Mouse (Mus musculus): ENCODE measurements around the gene Cpeb4. TPM values are rescaled to one million over a fixed set of nuclear protein-coding genes. Genes with fewer than 3 reads are reported as not detected.

The Cpeb4 gene
- polyA plus RNA-seq, 1 experiment, result 1.5 TPM

DNA sequence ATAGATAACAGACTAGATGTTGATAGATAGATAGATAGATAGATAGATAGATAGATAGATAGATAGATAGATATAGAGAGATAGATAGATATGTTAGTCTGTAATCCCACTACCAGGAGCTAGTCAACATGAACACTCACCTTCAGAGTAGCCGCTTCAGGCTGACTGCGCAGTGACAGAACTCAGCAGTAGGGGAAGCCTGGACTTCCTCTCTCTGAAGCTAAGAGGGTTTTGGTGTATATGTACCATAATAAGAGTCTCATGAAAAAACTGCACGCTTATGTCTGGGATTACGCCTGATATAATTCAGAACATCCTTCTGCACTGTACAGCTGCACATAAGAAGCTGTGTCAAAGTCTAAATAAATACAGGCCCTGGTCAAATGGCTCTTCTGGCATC is 14.5 kb upstream of the Cpeb4 start:
- Histone ChIP-seq H3K79me2 (ENCODE audit: control insufficient read depth, insufficient read depth) (no peaks in the 10 kb centered on the region), H3K4me3 (ENCODE audit: insufficient read depth, poor library complexity, severe bottlenecking) (no peak overlapping the region), H3ac (ENCODE audit: control insufficient read depth, insufficient read length, low read depth) (no peak overlapping the region), H3K36me3 (ENCODE audit: control insufficient read depth, insufficient read depth) (no peaks in the 10 kb centered on the region), H3K27me3 (ENCODE audit: control insufficient read depth, insufficient read depth, insufficient read length) (no peaks in the 10 kb centered on the region), H3K79me3 (ENCODE audit: low read depth) (no peaks in the 10 kb centered on the region)
- no peak for TF ChIP-seq CEBPB (IDR thresholded peaks at IDR 0.05; ENCODE audit: low read depth)
- no peak for TF ChIP-seq MAX (IDR thresholded peaks at IDR 0.05)
- TF ChIP-seq MYOG (IDR thresholded peaks at IDR 0.05; ENCODE audit: control insufficient read depth, extremely low read depth, insufficient read length), result no peak
- TF ChIP-seq CTCF (IDR thresholded peaks at IDR 0.05; ENCODE audit: control insufficient read depth, insufficient read depth, insufficient read length), result no peak
- TF ChIP-seq FOSL1 (IDR thresholded peaks at IDR 0.05; ENCODE audit: insufficient read depth, low read length, poor library complexity, severe bottlenecking), result no peak
- TF ChIP-seq USF1 (IDR thresholded peaks at IDR 0.05; ENCODE audit: low read depth), result no peak
- no peak for TF ChIP-seq MYOD1 (IDR thresholded peaks at IDR 0.05; ENCODE audit: control insufficient read depth, insufficient read length, low read depth)

DNA sequence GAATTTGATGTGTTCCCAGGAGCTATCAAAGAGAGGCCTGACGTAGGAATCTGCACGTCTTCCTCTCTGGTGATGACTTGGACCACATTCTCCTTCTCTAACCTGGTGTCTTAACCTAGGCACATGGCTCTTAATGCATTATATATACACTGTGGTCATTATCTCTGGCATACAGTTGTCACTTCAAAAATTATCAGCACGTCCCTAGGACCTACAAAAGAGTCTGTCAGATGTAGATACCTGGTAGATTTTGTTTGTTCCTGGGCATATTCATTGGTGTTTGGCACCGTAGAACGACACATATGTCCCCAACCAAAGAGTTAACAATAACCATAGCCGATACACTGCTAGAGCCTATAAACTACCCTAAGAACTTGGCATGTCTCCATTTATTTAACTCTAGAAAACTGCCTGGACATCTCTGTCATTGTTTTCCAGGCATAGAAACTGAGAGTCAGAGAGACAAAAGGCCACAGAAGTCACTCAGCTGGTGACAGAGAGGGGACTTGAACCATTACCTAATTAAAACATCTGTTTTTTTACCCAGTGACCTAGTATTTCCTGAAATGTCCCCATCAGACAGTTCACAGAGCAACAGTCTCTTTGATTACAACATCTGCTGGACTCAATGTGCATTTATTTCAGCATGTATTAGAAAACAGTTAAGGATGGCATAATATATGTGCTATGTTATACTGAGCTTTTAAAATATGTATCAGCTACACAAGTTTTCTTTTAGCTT is 10.7 kb upstream of the Cpeb4 start:
- Histone ChIP-seq H3K79me2 (ENCODE audit: control insufficient read depth, insufficient read depth) (no peaks in the 10 kb centered on the region), H3K27me3 (ENCODE audit: control insufficient read depth, insufficient read depth, insufficient read length) (peaks cover 1% of the 10 kb centered on the region)

DNA sequence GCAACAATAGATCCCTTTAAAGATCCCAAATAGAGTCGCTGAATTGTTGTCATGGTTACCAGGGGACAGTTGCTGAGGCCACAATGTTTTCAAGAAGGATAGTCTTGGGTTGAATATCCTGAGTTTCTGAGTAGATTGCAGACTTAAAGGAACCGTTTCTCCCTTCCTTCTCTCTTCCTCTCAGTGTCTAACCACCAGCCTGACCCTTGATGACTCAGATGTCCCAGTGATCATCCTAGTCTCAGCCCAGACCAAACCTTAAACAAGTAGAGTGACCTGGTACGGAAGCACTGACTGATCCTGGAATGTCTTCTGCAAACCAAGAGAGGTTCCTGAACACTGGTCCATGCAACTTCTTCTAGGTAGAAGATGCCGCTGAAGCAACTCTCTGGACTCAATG is 4.0 kb upstream of the Cpeb4 start:
- Histone ChIP-seq H3K4me3 (ENCODE audit: insufficient read depth, poor library complexity, severe bottlenecking) (no peak overlapping the region), H3K79me2 (ENCODE audit: control insufficient read depth, insufficient read depth) (peaks cover 9% of the 10 kb centered on the region), H3K36me3 (ENCODE audit: control insufficient read depth, insufficient read depth) (no peaks in the 10 kb centered on the region), H3ac (ENCODE audit: control insufficient read depth, insufficient read length, low read depth) (no peak overlapping the region), H3K79me3 (ENCODE audit: low read depth) (no peaks in the 10 kb centered on the region), H3K27me3 (ENCODE audit: control insufficient read depth, insufficient read depth, insufficient read length) (peaks cover 4% of the 10 kb centered on the region)
- no peak for TF ChIP-seq MYOG (IDR thresholded peaks at IDR 0.05; ENCODE audit: control insufficient read depth, extremely low read depth, insufficient read length)
- TF ChIP-seq MYOD1 (IDR thresholded peaks at IDR 0.05; ENCODE audit: control insufficient read depth, insufficient read length, low read depth), result no peak
- TF ChIP-seq MAX (IDR thresholded peaks at IDR 0.05), result no peak
- TF ChIP-seq CTCF (IDR thresholded peaks at IDR 0.05; ENCODE audit: control insufficient read depth, insufficient read depth, insufficient read length), result no peak
- no peak for TF ChIP-seq USF1 (IDR thresholded peaks at IDR 0.05; ENCODE audit: low read depth)

More for the DNA sequence above, 10.7 kb upstream of the Cpeb4 start:
- Histone ChIP-seq H3K36me3 (ENCODE audit: control insufficient read depth, insufficient read depth) (no peaks in the 10 kb centered on the region), H3K4me3 (ENCODE audit: insufficient read depth, poor library complexity, severe bottlenecking) (no peak overlapping the region), H3ac (ENCODE audit: control insufficient read depth, insufficient read length, low read depth) (no peak overlapping the region), H3K79me3 (ENCODE audit: low read depth) (no peaks in the 10 kb centered on the region)
- TF ChIP-seq FOSL1 (IDR thresholded peaks at IDR 0.05; ENCODE audit: insufficient read depth, low read length, poor library complexity, severe bottlenecking) (no peak), MAX (IDR thresholded peaks at IDR 0.05) (no peak), CEBPB (IDR thresholded peaks at IDR 0.05; ENCODE audit: low read depth) (no peak), USF1 (IDR thresholded peaks at IDR 0.05; ENCODE audit: low read depth) (no peak), MYOG (IDR thresholded peaks at IDR 0.05; ENCODE audit: control insufficient read depth, extremely low read depth, insufficient read length) (no peak), MYOD1 (IDR thresholded peaks at IDR 0.05; ENCODE audit: control insufficient read depth, insufficient read length, low read depth) (no peak), CTCF (IDR thresholded peaks at IDR 0.05; ENCODE audit: control insufficient read depth, insufficient read depth, insufficient read length) (no peak)

DNA sequence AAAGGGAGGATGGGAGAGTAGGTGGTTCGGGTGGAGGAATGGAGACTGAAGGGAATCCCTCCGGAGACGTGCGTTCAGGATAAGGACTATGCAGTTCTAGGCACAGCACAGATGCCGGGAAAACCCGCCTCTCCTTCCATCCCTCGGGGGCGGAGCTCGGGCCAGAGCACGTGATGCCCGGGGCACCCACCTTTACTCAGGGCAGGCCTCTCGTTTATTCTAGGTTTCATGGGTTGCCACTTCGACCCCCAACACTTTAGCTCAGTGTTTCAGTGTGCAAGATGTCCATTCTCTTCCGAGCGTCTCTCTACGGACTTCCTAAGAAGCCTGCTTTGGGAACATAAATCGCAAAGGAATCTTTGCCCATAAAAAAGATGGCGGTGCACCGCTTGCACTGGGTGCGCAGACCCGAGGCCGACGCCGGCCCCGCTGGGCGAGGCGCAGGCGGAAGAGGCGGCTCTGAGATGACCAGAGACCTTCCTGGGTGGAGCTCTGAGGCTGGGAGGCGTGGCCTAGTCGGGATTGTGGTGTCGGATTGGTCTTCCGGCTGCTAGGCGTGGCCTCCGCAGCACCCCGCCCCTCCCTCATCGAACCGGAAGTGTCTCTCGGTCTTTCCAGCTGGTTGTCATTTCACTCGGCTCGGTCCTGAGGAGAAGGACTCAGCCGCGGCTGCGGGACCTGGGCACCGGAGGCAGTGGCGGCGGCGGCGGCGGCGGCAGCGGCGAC is 1.6 kb upstream of the Cpeb4 start:
- Histone ChIP-seq H3ac (ENCODE audit: control insufficient read depth, insufficient read length, low read depth) (peak overlapping the region; percentile 61), H3K27me3 (ENCODE audit: control insufficient read depth, insufficient read depth, insufficient read length) (peaks cover 4% of the 10 kb centered on the region), H3K79me3 (ENCODE audit: low read depth) (no peaks in the 10 kb centered on the region), H3K4me3 (ENCODE audit: insufficient read depth, poor library complexity, severe bottlenecking) (peak overlapping the region; percentile 66), H3K79me2 (ENCODE audit: control insufficient read depth, insufficient read depth) (peaks cover 9% of the 10 kb centered on the region), H3K36me3 (ENCODE audit: control insufficient read depth, insufficient read depth) (no peaks in the 10 kb centered on the region)
- peak; percentile 55 for TF ChIP-seq MAX (IDR thresholded peaks at IDR 0.05)
- peak; percentile 99 for TF ChIP-seq USF1 (IDR thresholded peaks at IDR 0.05; ENCODE audit: low read depth)
- TF ChIP-seq CTCF (IDR thresholded peaks at IDR 0.05; ENCODE audit: control insufficient read depth, insufficient read depth, insufficient read length), result no peak
- no peak for TF ChIP-seq MYOG (IDR thresholded peaks at IDR 0.05; ENCODE audit: control insufficient read depth, extremely low read depth, insufficient read length)

DNA sequence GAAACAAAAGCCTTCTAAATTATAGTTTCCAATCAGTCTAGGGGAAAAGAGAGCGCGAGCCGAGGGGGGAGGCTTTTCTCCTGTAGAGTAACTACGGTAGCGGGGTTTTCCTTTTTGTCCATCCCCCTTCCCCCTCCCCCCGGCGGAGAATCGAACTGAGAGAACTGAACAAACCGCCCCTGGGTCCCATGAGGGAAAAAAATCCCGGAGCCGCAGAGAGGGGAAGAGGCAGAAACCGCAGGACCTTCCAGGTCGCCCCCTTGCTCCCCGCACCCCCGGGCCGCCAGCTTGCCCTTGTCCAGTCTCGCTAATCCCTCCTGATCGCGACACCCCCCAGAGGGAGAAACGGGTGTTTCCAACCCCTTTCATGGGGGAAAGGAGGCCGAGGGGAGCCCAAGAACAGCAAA is 873 bp upstream of the Cpeb4 start:
- Histone ChIP-seq H3ac (ENCODE audit: control insufficient read depth, insufficient read length, low read depth) (peak overlapping the region; percentile 28), H3K79me2 (ENCODE audit: control insufficient read depth, insufficient read depth) (peaks cover 9% of the 10 kb centered on the region), H3K79me3 (ENCODE audit: low read depth) (no peaks in the 10 kb centered on the region), H3K36me3 (ENCODE audit: control insufficient read depth, insufficient read depth) (no peaks in the 10 kb centered on the region), H3K27me3 (ENCODE audit: control insufficient read depth, insufficient read depth, insufficient read length) (peaks cover 4% of the 10 kb centered on the region), H3K4me3 (ENCODE audit: insufficient read depth, poor library complexity, severe bottlenecking) (peak overlapping the region; percentile 66)
- TF ChIP-seq MYOD1 (IDR thresholded peaks at IDR 0.05; ENCODE audit: control insufficient read depth, insufficient read length, low read depth) (no peak), USF1 (IDR thresholded peaks at IDR 0.05; ENCODE audit: low read depth) (no peak), FOSL1 (IDR thresholded peaks at IDR 0.05; ENCODE audit: insufficient read depth, low read length, poor library complexity, severe bottlenecking) (no peak), MYOG (IDR thresholded peaks at IDR 0.05; ENCODE audit: control insufficient read depth, extremely low read depth, insufficient read length) (no peak), CTCF (IDR thresholded peaks at IDR 0.05; ENCODE audit: control insufficient read depth, insufficient read depth, insufficient read length) (no peak), CEBPB (IDR thresholded peaks at IDR 0.05; ENCODE audit: low read depth) (no peak), MAX (IDR thresholded peaks at IDR 0.05) (no peak)
